Mouse (Mus musculus) kidney, postnatal 4 days (tissue): ENCODE measurements around the gene Shisal1.
A peak's percentile ranks its signal among the peaks of the same experiment; 100 is the strongest.

ENCODE experiments used
- DNase-seq, 2 experiments: peaks; one replicate each; pipeline ENCODE4 v3.0.0; 2021; ENCODE audit warnings: mixed read lengths in 2 of 2

The Shisal1 gene

DNA sequence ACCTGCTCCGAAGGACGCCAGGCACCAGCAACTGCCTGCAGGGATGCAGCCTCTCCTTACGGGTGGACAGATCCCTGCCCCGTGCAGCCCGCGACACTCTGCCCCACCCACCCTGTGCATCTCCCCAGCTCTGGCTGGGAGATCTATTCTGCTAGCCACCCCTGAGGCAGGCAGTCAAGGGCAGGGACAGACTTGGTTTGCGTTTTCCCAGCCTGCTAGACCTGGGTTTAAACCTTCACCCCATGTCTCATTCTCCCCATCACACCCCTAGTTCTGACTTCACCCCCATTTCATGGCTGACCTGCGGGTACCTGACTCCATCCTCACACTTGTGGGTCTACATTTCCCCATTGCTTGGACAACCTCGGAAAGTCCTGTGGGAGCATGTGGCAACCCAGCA is at the start of gene Shisal1:
Gene Shisal1 (minus strand): TSS at position 101 of the 400 bp plus-strand sequence.
- DNase-seq: no peak

- no peak for DNase-seq
Measured at GRCm38 (mm10) chr15:84490486-84490885, 43.6 kb upstream of the Shisal1 start.

- DNase-seq: peak in 1 of 2 experiments; percentile 24
Measured at GRCm38 (mm10) chr15:84484255-84484654, 37.4 kb upstream of the Shisal1 start.

- peak; percentile 70 to 79 for DNase-seq
Measured at GRCm38 (mm10) chr15:84483622-84484021, 36.7 kb upstream of the Shisal1 start.

DNA sequence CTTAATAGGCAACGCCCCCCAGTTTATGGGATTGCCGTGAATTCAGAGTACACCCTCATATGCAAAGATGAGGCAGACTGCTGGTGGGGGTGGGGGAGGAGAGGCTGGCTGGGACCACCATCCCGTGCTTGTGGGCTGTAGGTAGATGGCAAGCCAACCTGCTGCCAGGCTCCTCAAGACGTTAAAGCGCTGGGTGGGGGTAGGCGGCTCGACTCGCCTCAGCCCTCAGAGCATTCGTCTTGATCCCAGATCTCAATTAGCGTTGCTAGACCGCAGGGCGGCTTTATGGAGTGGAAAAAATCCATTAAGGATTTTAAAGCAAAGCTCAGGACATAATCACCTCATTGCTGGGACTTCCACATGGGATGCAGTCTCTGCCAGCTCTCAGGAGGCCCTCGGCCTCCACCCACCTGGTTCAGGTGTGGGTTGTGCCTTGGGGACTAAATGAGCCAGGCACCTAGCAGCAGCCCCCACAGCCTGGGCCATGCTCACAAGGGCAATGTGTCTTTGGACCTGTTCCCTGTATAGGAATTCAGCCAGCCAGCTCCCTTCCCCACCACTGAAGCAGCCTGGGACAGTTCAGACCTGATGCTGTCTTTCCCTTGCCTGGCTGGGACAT is 34.5 kb upstream of the Shisal1 start:
- DNase-seq: peak; percentile 46 to 69

- DNase-seq: peak; percentile 18 to 40
Measured at GRCm38 (mm10) chr15:84469391-84469790, 22.5 kb upstream of the Shisal1 start.

DNA sequence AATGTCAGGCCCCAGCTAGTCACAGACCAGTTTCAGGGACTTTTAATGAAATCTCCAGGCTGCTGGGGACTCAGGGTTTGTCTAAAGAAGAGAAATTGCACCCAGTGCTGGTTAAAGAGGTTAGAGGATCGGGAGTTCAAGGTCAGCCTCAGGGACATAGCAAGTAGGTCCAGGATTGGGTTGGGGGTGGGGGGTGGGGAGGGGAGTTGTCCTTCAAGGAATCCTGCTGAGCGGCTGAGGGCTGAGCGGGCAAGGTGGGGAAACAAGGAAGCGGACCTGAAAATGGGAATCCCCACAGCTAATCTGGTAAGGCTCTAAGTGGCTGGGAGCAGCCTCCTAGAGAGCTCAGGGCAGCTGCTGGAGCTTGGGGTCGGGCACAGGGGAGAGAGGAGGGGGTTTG is 20.9 kb upstream of the Shisal1 start:
- no peak for DNase-seq

DNA sequence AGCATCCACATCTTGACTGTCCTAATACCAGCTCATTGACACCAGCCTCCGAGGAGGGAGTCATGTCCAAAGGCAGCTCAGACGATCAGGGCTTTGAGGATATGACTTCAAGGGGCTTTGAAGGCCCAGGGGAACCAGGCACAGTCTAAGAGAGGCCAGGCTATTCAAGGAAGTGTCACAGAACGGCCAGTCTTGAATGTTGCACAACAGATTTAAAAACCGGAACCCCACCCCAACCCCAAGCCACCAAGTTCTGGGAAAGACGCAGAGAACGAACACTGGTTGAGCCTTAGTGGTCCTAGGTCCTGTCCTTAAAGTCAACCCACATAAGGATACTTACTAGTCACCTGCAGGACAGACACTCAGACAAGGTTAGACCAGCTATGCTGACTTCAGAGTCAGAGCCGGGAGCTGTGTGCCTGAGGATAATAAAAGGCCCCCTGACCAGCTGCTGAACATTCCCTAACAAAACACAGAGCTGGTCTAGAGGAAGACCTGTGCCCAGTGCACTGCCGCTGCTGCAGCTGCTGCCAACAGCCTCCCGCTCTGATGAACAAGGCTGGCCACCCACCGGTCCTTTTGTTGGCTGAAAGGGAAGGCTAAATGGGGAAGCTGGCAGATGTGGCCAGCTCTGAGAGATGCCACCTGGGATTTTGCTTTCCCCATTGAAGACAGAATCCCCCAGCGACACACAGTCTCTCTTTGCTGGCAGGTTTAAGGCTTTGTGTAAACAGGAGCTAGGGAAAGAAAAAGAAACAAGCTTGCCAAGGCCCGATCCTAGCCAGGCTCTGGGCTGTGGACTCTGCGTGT is 19.8 kb upstream of the Shisal1 start:
- DNase-seq: peak; percentile 24 to 40

- DNase-seq: no peak
Measured at GRCm38 (mm10) chr15:84461429-84461828, 14.5 kb upstream of the Shisal1 start.

DNA sequence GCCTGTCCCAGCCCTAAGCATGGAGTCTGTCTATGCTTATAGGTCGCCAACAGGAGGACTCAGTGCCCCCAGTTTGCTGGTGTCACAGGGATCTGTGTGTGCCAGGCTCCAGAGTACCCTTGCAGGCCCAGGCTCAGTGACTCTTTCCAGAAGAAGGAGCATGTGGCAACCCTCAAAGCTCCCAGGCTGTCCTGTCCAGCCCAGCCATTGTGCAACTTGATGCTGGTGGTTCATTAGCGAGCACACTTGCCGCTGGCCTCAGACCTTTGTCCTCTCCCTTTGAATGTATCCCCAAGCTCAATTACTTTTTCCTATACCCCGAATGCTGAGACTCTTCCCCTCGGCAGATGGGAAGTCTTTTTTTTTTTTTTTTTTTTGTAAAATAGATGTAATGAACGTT is 12.1 kb upstream of the Shisal1 start:
- no peak for DNase-seq

- DNase-seq: no peak
Measured at GRCm38 (mm10) chr15:84455286-84455685, 8.4 kb upstream of the Shisal1 start.

DNA sequence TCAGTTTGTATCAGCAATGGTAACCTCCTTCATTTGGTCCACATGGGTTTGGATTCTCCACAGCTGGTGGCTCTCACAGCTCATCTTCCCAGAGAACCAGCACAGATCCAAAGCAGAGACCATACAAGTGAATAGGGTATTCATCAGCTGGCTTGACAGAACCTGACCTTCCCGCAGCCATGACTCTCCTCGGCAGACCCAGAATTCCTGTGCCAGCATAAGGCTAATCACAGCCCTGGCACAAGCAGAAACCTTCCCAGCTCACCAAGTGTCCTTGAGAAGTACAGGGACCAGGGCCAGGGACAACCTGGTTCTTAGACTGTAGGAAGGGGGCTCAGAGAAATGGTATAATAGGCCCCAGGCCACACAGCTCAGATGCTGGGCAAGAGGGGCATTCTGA is 6.2 kb upstream of the Shisal1 start:
- no peak for DNase-seq

DNA sequence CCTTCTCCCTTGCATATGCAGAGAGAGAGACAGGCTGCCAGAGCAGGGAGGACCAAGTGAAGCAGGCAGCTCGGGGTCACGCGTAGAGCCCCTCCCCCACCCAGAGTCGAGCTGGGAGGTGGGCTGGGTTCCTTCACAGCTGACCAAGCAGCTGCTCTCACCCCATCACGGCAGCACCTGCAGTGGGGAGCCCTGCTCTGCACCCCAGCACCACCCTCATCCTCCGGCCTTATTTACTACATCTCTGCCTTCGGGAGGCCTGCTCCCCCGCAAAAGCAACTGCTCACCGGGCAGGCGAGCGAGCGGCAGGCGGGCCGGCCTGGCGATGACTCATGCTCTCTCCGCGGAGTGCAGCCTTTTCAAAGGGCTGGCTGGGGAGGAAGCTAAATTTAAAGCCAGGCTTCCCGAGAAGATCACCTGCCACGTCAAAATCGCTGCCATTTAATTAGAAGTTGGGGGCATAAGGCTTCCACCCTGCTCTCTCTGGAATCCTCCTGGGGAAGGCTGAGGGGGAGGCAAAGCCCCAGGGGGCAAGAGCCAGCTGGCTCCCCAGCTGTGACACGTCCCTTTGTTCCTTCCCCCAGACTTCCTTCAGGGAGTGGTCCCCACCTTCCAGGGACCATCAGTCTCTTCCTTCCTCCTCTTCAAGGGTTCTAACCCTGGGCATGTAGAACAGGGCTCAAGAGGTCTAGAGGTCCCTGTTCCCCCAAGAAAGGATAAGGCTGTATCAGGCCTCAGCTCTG is 3.7 kb upstream of the Shisal1 start:
- DNase-seq: peak; percentile 72 to 83

DNA sequence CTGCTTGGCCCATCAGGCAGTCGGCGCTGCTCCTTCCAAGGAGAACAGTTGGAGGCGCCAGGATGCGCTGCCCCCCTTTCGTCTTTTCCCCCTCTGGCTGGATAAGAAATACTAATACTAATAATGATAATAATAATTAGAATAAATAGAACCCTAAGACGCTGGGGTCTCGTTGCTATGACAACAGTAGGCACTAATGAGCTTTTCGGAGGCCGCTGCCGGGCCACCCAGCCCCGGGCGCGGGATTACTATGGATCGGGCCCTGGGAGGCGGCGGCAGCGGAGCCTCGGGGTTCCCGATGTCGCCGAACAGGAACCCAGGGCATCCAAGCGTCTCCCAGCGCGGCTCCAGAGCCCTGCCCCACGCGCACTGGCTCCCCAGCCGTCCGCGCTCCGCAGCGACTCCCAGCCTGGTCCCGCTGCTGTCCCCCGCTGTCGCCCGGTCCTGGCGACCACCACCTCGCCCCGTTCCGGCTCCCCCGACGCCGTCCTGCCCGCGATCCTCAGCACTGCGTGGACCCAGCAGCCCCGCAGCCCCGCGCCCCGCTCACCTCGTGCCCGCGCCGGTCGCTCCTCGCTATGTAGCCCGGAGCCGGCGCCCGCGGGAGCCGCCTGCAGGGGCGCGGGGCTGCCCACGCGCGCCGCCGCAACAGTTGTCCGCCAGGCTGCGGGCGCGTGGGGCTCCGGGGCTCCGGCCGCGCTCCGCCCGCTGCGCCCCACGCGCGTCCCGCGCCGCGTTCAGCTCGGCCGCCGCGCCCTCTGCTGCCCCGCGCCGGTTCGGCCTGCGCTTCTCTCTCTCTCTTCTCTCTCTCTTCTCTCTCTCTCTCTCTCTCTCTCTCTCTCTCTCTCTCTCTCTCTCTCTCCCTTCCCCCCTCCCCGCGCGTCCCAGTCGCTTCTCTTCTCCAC is 833 bp downstream of the Shisal1 start:
- DNase-seq: peak; percentile 45 to 57

GRCm38 (mm10) chr15:84444181-84444580 is 2.7 kb downstream of the Shisal1 start:
- peak; percentile 42 to 72 for DNase-seq

GRCm38 (mm10) chr15:84443631-84444030 is 3.3 kb downstream of the Shisal1 start:
- DNase-seq: peak; percentile 47 to 73

DNA sequence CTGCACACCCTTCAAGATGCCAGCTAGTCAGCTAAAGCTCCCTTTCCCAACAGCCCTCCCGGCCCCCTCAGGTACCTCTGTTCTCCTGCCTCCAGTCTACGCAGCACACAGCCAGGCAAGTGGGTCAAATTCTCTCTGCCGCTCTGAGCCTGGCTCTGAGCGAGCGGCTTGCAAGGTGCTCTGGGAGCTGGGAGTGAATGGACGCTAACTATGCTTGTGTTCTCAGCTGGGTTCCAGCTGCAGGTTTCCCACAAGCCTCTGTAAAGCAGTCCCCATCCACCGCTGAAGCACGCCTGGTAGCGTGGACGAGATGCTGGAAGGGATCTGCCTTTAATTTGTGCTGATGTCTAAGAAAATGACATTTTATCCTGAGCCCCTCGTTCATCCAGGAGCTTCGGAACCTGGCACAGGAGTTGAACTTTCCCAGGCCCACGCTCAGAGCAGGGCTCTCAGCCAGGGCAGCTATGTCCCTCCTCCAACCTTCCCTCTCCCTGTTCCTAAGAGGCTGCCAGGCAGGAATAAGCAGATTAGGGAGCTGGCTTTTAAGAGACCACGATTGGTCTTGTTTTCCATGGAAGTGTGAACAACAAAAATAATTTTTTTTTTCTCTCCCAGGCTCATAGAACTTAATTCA is 5.1 kb downstream of the Shisal1 start:
- DNase-seq: no peak

- peak; percentile 41 to 49 for DNase-seq
Measured at GRCm38 (mm10) chr15:84440820-84441219, 6.1 kb downstream of the Shisal1 start.

DNA sequence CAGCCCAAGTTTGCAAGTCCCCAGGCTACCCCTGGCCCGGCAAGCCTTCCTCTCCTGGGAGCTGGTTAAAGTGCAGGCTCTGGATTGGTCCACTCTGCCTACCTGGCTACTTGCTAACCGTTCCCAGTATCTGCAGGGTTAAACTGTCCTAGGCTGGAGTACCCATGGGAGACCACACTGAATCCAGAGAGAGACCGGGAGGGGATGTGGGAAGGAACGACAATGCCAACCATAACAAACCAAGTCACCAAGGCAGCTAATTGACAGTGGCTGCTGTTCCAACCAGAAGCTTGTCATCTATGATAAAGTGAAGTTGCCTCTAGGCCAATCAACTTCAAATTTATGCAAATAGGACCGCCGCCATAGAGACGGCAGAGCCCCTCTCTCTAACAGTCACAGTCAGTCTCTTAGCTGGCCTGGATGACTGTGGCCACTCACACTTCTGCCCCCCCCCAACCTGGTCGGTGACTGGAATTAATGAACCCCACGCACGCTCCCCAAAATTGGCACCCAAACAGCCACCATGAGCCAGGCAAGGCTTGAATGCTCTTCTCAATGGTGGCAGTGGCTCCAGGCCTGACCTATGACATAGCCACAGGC is 13.2 kb downstream of the Shisal1 start:
- no peak for DNase-seq

- no peak for DNase-seq
Measured at GRCm38 (mm10) chr15:84430482-84430881, 16.4 kb downstream of the Shisal1 start.

DNA sequence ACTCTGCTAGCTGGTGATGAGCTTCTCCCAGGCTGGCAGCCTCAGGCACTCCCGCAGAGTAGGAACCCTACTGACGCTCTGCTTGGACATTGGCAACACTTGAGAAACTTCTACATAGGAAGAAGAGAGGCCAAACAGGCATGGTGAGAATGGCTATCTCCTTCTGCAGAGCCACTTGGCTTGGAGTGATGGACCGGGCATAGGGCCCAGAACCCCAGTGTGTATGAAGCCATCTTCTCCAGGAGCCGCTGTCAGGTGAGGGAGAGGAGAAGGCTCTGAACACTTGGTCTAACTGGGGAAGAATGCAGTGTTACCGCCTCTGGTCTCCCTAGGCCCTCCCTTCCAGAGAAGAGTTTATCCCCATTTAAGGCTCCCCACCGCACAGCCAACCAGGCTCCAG is 19.3 kb downstream of the Shisal1 start:
- no peak for DNase-seq

GRCm38 (mm10) chr15:84425733-84426132 is 21.2 kb downstream of the Shisal1 start:
- DNase-seq: no peak
